Mouse (Mus musculus) heart, adult 11 months (tissue): ENCODE data around the gene Sept8.

Source experiments
- DNase-seq: peaks from one replicate; pipeline ENCODE4 v3.0.0; 2022

Gene Sept8

GRCm38 (mm10) chr11:53585510-53585909 lies 66.5 kb downstream of the Sept8 start:
- DNase-seq: no peak

DNA sequence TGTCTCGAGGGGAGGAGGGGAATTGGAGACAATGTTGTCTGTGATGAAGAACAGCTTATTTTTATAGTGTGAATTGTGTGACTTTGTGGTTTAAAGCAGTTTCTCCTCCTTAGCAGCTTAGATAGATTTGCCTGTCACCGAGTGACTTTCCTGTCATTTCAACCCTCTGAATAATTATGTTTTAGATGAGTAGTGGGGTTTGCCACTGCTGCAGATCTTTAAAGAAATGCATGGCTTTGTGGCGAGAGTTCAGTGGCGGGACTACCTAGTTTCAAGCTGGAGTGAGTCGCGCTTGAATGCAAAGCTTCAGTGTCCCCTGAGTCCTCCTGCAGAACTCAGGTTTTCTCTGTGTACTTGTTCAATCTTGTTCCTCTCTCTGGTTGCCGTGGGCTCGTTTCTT lies 69.2 kb downstream of the Sept8 start:
- DNase-seq: no peak

GRCm38 (mm10) chr11:53590368-53590768 lies 71.3 kb downstream of the Sept8 start:
- no peak for DNase-seq

- no peak for DNase-seq
Observed at GRCm38 (mm10) chr11:53591116-53591515, 72.1 kb downstream of the Sept8 start.
